Mouse (Mus musculus): ENCODE data around the gene Plekhg5. TPM values are rescaled to one million over a fixed set of nuclear protein-coding genes. Genes with fewer than 3 reads are reported as not detected.
A peak's percentile ranks its signal among the peaks of the same experiment; 100 is the strongest.

Gene Plekhg5
- polyA plus RNA-seq, 1 experiment from 2014 or later: 10.0 TPM

DNA sequence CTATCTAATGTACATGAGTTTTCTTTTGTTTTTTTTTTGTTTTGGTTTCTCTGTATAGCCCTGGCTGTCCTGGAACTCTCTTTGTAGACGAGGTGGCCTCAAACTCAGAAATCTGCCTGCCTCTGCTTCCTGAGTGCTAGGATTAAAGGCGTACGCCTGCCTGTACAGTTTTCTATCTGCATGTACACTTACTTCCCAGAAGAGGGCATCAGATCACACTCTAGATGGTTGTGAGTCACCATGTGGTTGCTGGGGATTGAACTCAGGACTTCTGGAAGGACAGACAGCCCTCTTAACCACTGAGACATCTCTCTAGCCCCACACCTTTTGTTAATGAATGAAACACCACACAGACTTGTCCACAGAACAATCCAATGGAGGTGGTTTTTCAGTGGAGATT, 7.0 kb downstream of the Plekhg5 start:
- WGBS: 91% methylated on average over 3 of the region's 3 CpGs
- no peak for ATAC-seq (ENCODE audit: low FRiP score)
- H3K4me1 ChIP-seq (replicated peaks; ENCODE audit: control insufficient read depth, insufficient read depth, low read length): no peaks in the 10 kb centered on the region
- no peak overlapping the region for H3K4me2 ChIP-seq (replicated peaks)
- no peaks in the 10 kb centered on the region for H3K9me3 ChIP-seq (ENCODE audit: control insufficient read depth, low read length)
- no peak overlapping the region for H3K9ac ChIP-seq
- H3K4me3 ChIP-seq (replicated peaks; ENCODE audit: low read length): no peak overlapping the region
- no peaks in the 10 kb centered on the region for H3K36me3 ChIP-seq (replicated peaks; ENCODE audit: control insufficient read depth, insufficient read depth)
- H3K27me3 ChIP-seq (ENCODE audit: control insufficient read depth, insufficient read depth, low read length): no peaks in the 10 kb centered on the region
- no peak overlapping the region for H3K27ac ChIP-seq
- DNase-seq (ENCODE audit: low spot score): no peak

DNA sequence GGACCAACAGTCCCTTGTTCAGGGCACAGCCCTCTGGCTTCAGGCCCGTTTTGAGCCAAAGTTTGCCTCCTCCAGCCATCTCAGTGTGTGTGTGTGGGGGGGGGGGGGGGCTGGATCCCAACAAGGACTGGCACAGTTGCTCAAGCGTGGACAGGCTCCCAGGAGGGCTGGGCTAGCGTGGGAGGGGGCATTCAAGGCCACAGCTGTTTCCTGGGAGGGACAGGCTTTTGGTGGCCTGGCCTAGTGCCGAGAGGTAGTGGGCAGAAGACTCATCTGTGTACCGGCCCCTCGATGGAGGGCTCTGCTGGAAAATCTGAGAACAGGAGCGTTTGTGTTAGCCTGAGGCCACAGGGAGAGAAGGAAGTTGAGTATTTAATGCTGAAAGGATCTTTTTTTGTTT, 7.6 kb downstream of the Plekhg5 start:
- Histone ChIP-seq H3K27me3 (ENCODE audit: control insufficient read depth, insufficient read depth, low read length) (no peaks in the 10 kb centered on the region), H3K4me3 (replicated peaks; ENCODE audit: low read length) (no peak overlapping the region), H3K9me3 (ENCODE audit: control insufficient read depth, low read length) (no peaks in the 10 kb centered on the region), H3K4me1 (replicated peaks; ENCODE audit: control insufficient read depth, insufficient read depth, low read length) (no peaks in the 10 kb centered on the region), H3K27ac (no peak overlapping the region), H3K36me3 (replicated peaks; ENCODE audit: control insufficient read depth, insufficient read depth) (no peaks in the 10 kb centered on the region), H3K4me2 (replicated peaks) (no peak overlapping the region), H3K9ac (no peak overlapping the region)
- DNase-seq (ENCODE audit: low spot score): no peak
- 66% methylated on average over 7 of the region's 7 CpGs for WGBS
- ATAC-seq (ENCODE audit: low FRiP score): no peak

GRCm38 (mm10) chr4:152083611-152084220, 11.4 kb downstream of the Plekhg5 start:
- Histone ChIP-seq H3K4me1 (replicated peaks; ENCODE audit: control insufficient read depth, insufficient read depth, low read length) (peaks cover 18% of the 10 kb centered on the region), H3K27ac (no peak overlapping the region), H3K27me3 (ENCODE audit: control insufficient read depth, insufficient read depth, low read length) (no peaks in the 10 kb centered on the region), H3K9me3 (ENCODE audit: control insufficient read depth, low read length) (no peaks in the 10 kb centered on the region), H3K4me2 (replicated peaks) (no peak overlapping the region), H3K4me3 (replicated peaks; ENCODE audit: low read length) (no peak overlapping the region), H3K36me3 (replicated peaks; ENCODE audit: control insufficient read depth, insufficient read depth) (no peaks in the 10 kb centered on the region), H3K9ac (no peak overlapping the region)
- WGBS: 73% methylated on average over 7 of the region's 7 CpGs
- no peak for ATAC-seq (ENCODE audit: low FRiP score)
- DNase-seq (ENCODE audit: low spot score): no peak

DNA sequence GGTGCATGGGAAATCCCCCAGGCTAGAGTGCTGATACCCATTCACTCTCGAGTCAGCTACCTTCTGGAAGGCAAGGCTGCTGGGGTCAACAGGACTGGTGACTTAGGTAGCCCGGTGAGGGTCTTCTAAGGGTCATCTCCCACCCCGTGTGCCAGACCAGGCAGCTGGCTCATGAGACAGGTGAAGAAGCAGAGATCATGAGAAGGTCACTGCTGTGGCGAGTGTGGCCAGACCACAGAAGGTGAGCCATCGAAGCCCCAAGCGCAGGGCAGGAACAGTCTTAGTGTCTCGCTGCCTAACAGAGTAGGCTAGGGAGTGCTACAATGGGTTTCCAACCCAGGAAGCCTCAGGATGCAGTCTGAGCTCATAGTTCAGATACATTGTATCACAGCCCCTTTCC, 12.3 kb downstream of the Plekhg5 start:
- 91% methylated on average over 7 of the region's 7 CpGs for WGBS
- ATAC-seq (ENCODE audit: low FRiP score) (no peak), DNase-seq (ENCODE audit: low spot score) (no peak)
- Histone ChIP-seq H3K4me1 (replicated peaks; ENCODE audit: control insufficient read depth, insufficient read depth, low read length) (peaks cover 20% of the 10 kb centered on the region), H3K4me2 (replicated peaks) (no peak overlapping the region), H3K9me3 (ENCODE audit: control insufficient read depth, low read length) (no peaks in the 10 kb centered on the region), H3K27me3 (ENCODE audit: control insufficient read depth, insufficient read depth, low read length) (no peaks in the 10 kb centered on the region), H3K27ac (no peak overlapping the region), H3K9ac (no peak overlapping the region), H3K4me3 (replicated peaks; ENCODE audit: low read length) (no peak overlapping the region), H3K36me3 (replicated peaks; ENCODE audit: control insufficient read depth, insufficient read depth) (no peaks in the 10 kb centered on the region; the same call in 1 of the 2 replicates)

- H3K27ac ChIP-seq: no peak overlapping the region; the same call in 1 of the 2 replicates
Measured at GRCm38 (mm10) chr4:152086505-152087210, 14.4 kb downstream of the Plekhg5 start.

GRCm38 (mm10) chr4:152087211-152088081, 15.1 kb downstream of the Plekhg5 start:
- Histone ChIP-seq H3K27me3 (ENCODE audit: control insufficient read depth, insufficient read depth, low read length) (no peaks in the 10 kb centered on the region), H3K36me3 (replicated peaks; ENCODE audit: control insufficient read depth, insufficient read depth) (no peaks in the 10 kb centered on the region; the same call in 1 of the 2 replicates), H3K4me3 (replicated peaks; ENCODE audit: low read length) (peak overlapping the region; percentile 65), H3K9ac (peak overlapping the region; percentile 80), H3K4me2 (replicated peaks) (peak overlapping the region; percentile 73), H3K27ac (no peak overlapping the region), H3K4me1 (replicated peaks; ENCODE audit: control insufficient read depth, insufficient read depth, low read length) (peaks cover 20% of the 10 kb centered on the region), H3K9me3 (ENCODE audit: control insufficient read depth, low read length) (no peaks in the 10 kb centered on the region)
- 5% methylated on average over 12 of the region's 12 CpGs for WGBS
- no peak for DNase-seq (ENCODE audit: low spot score)
- ATAC-seq (ENCODE audit: low FRiP score): no peak

More at GRCm38 (mm10) chr4:152086505-152087210, 14.4 kb downstream of the Plekhg5 start:
- peak overlapping the region; percentile 73 for H3K4me2 ChIP-seq (replicated peaks)
- WGBS: under 1% methylated on average over 70 of the region's 92 CpGs
- H3K27me3 ChIP-seq (ENCODE audit: control insufficient read depth, insufficient read depth, low read length): no peaks in the 10 kb centered on the region
- peaks cover 20% of the 10 kb centered on the region for H3K4me1 ChIP-seq (replicated peaks; ENCODE audit: control insufficient read depth, insufficient read depth, low read length)
- DNase-seq (ENCODE audit: low spot score) (no peak), ATAC-seq (ENCODE audit: low FRiP score) (peak; percentile 75; the same call in 1 of the 2 replicates)
- no peaks in the 10 kb centered on the region for H3K9me3 ChIP-seq (ENCODE audit: control insufficient read depth, low read length)
- H3K4me3 ChIP-seq (replicated peaks; ENCODE audit: low read length): peak overlapping the region; percentile 65
- H3K36me3 ChIP-seq (replicated peaks; ENCODE audit: control insufficient read depth, insufficient read depth): no peaks in the 10 kb centered on the region; the same call in 1 of the 2 replicates
- H3K9ac ChIP-seq: peak overlapping the region; percentile 80

DNA sequence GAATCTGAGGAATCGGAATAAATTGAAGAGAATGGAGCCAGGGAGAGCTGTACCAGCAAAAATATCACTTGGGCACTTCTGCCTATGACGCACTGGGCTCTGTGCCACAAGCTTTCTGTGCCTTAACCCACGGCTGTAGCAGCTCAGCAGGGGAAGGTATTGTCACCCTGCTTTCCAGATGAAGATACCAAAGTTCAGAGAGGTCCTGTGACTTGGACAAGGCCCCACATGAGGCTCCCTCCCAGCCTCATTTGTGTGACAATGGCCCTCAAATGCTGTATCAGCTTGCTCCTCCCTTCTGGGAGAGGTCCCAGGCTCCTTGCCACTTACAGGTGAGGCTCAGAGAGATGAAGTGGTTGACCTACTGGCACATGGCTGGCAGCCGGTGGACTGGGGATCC, 15.8 kb downstream of the Plekhg5 start:
- H3K4me2 ChIP-seq (replicated peaks): peak overlapping the region; percentile 73
- no peaks in the 10 kb centered on the region for H3K9me3 ChIP-seq (ENCODE audit: control insufficient read depth, low read length)
- H3K27me3 ChIP-seq (ENCODE audit: control insufficient read depth, insufficient read depth, low read length): no peaks in the 10 kb centered on the region
- H3K9ac ChIP-seq: no peak overlapping the region
- H3K4me3 ChIP-seq (replicated peaks; ENCODE audit: low read length): no peak overlapping the region
- ATAC-seq (ENCODE audit: low FRiP score): no peak
- 0 out of 2 replicates have a peak overlapping the region, but pooled peaks have one; percentile 32 for H3K27ac ChIP-seq
- H3K36me3 ChIP-seq (replicated peaks; ENCODE audit: control insufficient read depth, insufficient read depth): no peaks in the 10 kb centered on the region; the same call in 1 of the 2 replicates
- WGBS: 25% methylated on average over 4 of the region's 4 CpGs
- no peak for DNase-seq (ENCODE audit: low spot score)
- H3K4me1 ChIP-seq (replicated peaks; ENCODE audit: control insufficient read depth, insufficient read depth, low read length): peaks cover 27% of the 10 kb centered on the region

DNA sequence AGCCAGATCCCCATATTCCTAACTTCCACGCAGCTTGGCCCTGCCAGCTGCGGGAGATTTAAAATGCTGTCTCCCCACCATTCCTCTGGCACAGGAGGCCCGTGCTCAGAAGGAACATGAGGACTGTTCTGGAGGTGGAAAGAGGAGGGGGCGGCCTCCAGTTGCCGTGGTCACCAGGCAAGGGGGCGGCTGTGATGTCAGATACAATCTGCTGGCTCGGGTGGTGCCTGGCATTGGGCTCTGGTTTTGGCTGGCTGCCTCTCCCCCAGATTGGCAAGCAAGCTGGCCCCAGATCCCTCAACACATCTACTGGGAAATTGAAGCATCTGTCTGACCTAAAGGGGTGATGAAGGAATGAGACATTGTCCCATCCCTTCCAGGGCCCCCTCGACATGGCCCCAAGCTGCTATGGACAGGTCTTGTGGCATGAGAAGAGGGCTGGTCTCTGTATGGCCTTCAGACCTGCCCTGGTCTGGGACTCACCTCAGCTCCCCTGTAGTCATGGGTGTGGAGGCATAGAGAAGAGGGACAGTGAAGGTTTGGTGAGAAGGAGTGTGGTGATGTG, 16.3 kb downstream of the Plekhg5 start:
- H3K4me3 ChIP-seq (replicated peaks; ENCODE audit: low read length): no peak overlapping the region
- no peaks in the 10 kb centered on the region for H3K9me3 ChIP-seq (ENCODE audit: control insufficient read depth, low read length)
- peaks cover 27% of the 10 kb centered on the region for H3K4me1 ChIP-seq (replicated peaks; ENCODE audit: control insufficient read depth, insufficient read depth, low read length)
- peak overlapping the region; percentile 73 for H3K4me2 ChIP-seq (replicated peaks)
- peak; percentile 55 for DNase-seq (ENCODE audit: low spot score)
- H3K36me3 ChIP-seq (replicated peaks; ENCODE audit: control insufficient read depth, insufficient read depth): no peaks in the 10 kb centered on the region; the same call in 1 of the 2 replicates
- H3K9ac ChIP-seq: no peak overlapping the region
- H3K27ac ChIP-seq: 0 out of 2 replicates have a peak overlapping the region, but pooled peaks have one; percentile 32
- WGBS: 29% methylated on average over 8 of the region's 8 CpGs
- no peaks in the 10 kb centered on the region for H3K27me3 ChIP-seq (ENCODE audit: control insufficient read depth, insufficient read depth, low read length)
- ATAC-seq (ENCODE audit: low FRiP score): no peak

Measured in hindbrain, embryonic 14.5 days (tissue).